ENCODE assay signal across 23 mouse cellular contexts in the genomic region with DNA sequence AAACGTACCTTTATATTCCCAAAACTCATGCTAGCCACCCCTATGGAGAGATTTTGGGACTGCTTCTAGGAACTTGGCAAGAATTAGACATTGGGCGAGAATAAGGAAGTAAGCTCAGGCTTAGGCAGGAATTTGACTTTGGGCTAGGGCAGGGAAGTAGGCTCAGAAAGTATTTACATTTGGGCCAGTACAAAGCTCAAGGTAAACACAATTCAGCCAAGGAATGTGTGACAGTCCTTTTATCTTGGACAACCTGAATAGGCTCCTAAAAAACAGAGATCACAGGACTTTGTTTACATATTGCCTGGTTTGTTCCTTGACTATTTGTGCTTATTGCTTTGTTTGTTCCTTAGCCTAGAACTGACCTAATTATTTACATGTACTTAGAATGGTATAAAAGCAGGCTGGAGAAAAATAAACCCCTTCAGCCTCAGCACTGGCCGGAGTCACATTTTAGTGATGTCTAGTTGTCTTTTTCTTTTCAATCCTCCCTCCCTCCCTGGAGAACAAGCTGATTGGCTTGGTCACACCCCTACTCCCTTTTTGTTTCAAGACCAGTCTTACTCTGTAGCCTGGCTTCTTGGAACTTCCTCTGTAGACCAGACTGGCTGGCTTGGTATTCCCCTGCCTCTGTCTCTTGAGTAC. TPM values are rescaled to one million over a fixed set of nuclear protein-coding genes. Genes with fewer than 3 reads are reported as not detected.
"Had no signal": no experiment of that assay in that cellular context is flagged by ENCODE, and none has a peak within 500 bp of the region (broad histone marks: within the 10 kb centered on the region; RNA-seq: fewer than 3 reads in every experiment).

No protein-coding gene starts in this region.

- H3K4me3 ChIP-seq: layer of hippocampus, adult 2 months; limb, embryonic 12.5 days; limb, embryonic 15.5 days; liver, embryonic 13.5 days; midbrain, embryonic 12.5 days; midbrain, embryonic 15.5 days; neural tube, embryonic 12.5 days; neural tube, embryonic 15.5 days had no signal

- H3K4me2 ChIP-seq: limb, embryonic 12.5 days; limb, embryonic 15.5 days; liver, embryonic 13.5 days; lung, embryonic 14.5 days; midbrain, embryonic 12.5 days; midbrain, embryonic 15.5 days; neural tube, embryonic 12.5 days; neural tube, embryonic 15.5 days had no signal

- H3K27ac ChIP-seq: kidney, postnatal 0 days; layer of hippocampus, adult 2 months; limb, embryonic 12.5 days; limb, embryonic 15.5 days; liver, embryonic 13.5 days; macrophage; midbrain, embryonic 12.5 days; midbrain, embryonic 15.5 days; neural tube, embryonic 12.5 days; neural tube, embryonic 15.5 days; stomach, postnatal 0 days had no signal

- ATAC-seq: lung, postnatal 0 days; midbrain, embryonic 15.5 days had no signal

- DNase-seq: kidney, adult 2 months; kidney, postnatal 25 days; layer of hippocampus, adult 9-11 months; layer of hippocampus, postnatal 36 days; left cerebral cortex, postnatal 4 days; liver, embryonic 13.5 days; lung, embryonic 14.5 days; right cerebral cortex, adult 18-20 months; right cerebral cortex, postnatal 14 days; right cerebral cortex, postnatal 4 days; thymus, adult 18-20 months; thymus, postnatal 36 days had no signal

- H3K27me3 ChIP-seq: limb, embryonic 12.5 days; limb, embryonic 15.5 days; liver, embryonic 13.5 days; midbrain, embryonic 12.5 days; midbrain, embryonic 15.5 days; neural tube, embryonic 12.5 days; neural tube, embryonic 15.5 days had no signal

- H3K36me3 ChIP-seq: limb, embryonic 12.5 days; limb, embryonic 15.5 days; liver, embryonic 13.5 days; midbrain, embryonic 12.5 days; midbrain, embryonic 15.5 days; neural tube, embryonic 12.5 days; neural tube, embryonic 15.5 days had no signal

- H3K9me3 ChIP-seq: limb, embryonic 12.5 days; limb, embryonic 15.5 days; liver, embryonic 13.5 days; midbrain, embryonic 12.5 days; midbrain, embryonic 15.5 days; neural tube, embryonic 12.5 days; neural tube, embryonic 15.5 days had no signal

- H3K9ac ChIP-seq: limb, embryonic 12.5 days; limb, embryonic 15.5 days; liver, embryonic 13.5 days; lung, embryonic 14.5 days; midbrain, embryonic 12.5 days; midbrain, embryonic 15.5 days; neural tube, embryonic 12.5 days; neural tube, embryonic 15.5 days had no signal

- H3K4me1 ChIP-seq: limb, embryonic 12.5 days; midbrain, embryonic 12.5 days; midbrain, embryonic 15.5 days; neural tube, embryonic 12.5 days; neural tube, embryonic 15.5 days had no signal

RNA-seq across cellular contexts. Expression of gene Ccdc162, which starts 47.4 kb away (rescaled TPM):
- polyA plus RNA-seq: macrophage had no signal
